14 mouse cellular contexts compared by ENCODE assay signal in the genomic region with DNA sequence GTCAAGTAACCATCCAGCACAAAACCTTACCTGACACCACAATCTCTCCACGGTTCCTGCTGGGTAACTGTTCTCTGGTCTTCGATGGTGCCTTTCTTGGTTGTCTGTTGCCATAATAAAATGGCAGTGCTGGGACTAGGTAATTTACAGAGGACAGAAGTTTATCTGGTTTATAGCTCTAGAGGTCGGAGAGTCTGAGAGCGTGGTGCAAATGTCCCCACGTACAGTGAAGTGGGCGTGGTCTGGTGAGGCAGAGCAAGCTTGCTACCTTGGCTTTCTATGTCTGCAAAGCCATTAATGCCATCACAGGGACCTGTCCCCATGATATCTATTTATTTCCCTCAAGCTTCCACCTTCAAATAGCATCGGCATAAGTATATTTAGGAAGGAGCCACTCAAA.
"Had no signal": no experiment of that assay in that cellular context is flagged by ENCODE, and none has a peak within 500 bp of the region (broad histone marks: within the 10 kb centered on the region; RNA-seq: fewer than 3 reads in every experiment).

No protein-coding gene starts in this region.

- H3K4me3 ChIP-seq: limb, embryonic 12.5 days; limb, embryonic 15.5 days; liver, embryonic 12.5 days; liver, embryonic 15.5 days had no signal

- H3K36me3 ChIP-seq: limb, embryonic 12.5 days; limb, embryonic 15.5 days; liver, embryonic 12.5 days; liver, embryonic 15.5 days had no signal

- ATAC-seq: liver, embryonic 12.5 days; lung, postnatal 0 days had no signal

- H3K9ac ChIP-seq: limb, embryonic 12.5 days; limb, embryonic 15.5 days; liver, embryonic 12.5 days; liver, embryonic 15.5 days had no signal

- DNase-seq: kidney, adult 11 months; kidney, adult 8-10 months; kidney, postnatal 10 days; left cerebral cortex, postnatal 4 days; lung, adult 18-20 months; lung, postnatal 4 days; midbrain, embryonic 14.5 days; thymus, postnatal 25 days had no signal

- H3K27ac ChIP-seq: limb, embryonic 12.5 days; liver, embryonic 12.5 days; liver, embryonic 15.5 days had no signal

- H3K9me3 ChIP-seq: limb, embryonic 12.5 days; limb, embryonic 15.5 days; liver, embryonic 12.5 days; liver, embryonic 15.5 days had no signal

- H3K4me2 ChIP-seq: limb, embryonic 12.5 days; limb, embryonic 15.5 days; liver, embryonic 12.5 days; liver, embryonic 15.5 days; midbrain, embryonic 11.5 days had no signal

- H3K4me1 ChIP-seq: liver, embryonic 12.5 days; liver, embryonic 15.5 days had no signal

- H3K27me3 ChIP-seq: limb, embryonic 12.5 days; limb, embryonic 15.5 days had no signal
